ENCODE assay signal across 22 mouse cellular contexts in the genomic region with DNA sequence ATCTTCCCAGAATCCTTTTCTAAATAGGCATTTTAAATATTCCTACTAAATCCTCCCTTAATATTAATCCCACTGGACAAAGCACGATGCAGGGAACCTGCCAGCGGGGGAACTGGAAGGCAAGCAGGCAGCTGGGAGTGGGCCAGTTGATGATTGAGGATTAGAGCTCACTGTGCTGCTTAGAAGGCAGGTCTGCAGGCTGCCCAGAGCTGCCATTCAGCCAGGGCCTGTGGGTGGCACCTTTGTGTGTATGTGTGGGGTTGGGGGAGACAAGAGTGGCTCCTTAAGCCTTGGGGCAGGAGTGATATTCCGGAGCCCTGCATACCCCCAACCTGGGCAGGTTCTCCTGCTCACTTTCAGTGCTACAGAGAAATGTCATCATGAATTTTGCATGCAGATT.
A peak's percentile ranks its signal among the peaks of the same experiment; 100 is the strongest.
DNase-seq lines count a peak whose midpoint lies in the region; ATAC-seq and TF ChIP-seq lines count a peak whose summit lies in the region.
"Had no signal": no experiment of that assay in that cellular context is flagged by ENCODE, and none has a peak within 500 bp of the region (broad histone marks: within the 10 kb centered on the region; RNA-seq: fewer than 3 reads in every experiment).

No protein-coding gene starts in this region.

- no peak overlapping the region for H3K4me2 ChIP-seq in embryonic facial prominence, embryonic 14.5 days (ENCODE audit: low read depth, low read length)
- H3K4me2 ChIP-seq in midbrain, postnatal 0 days (ENCODE audit: low read depth, low read length, poor library complexity, severe bottlenecking) = no peak overlapping the region
- H3K4me2 ChIP-seq: forebrain, embryonic 15.5 days; hindbrain, embryonic 15.5 days; limb, embryonic 12.5 days; liver, embryonic 13.5 days; neural tube, embryonic 13.5 days had no signal

- H3K27ac ChIP-seq in embryonic facial prominence, embryonic 14.5 days (replicated peaks; ENCODE audit: low read depth, low read length) = no peak overlapping the region
- H3K27ac ChIP-seq in embryonic facial prominence, embryonic 10.5 days (replicated peaks) = no peak overlapping the region
- H3K27ac ChIP-seq in bone marrow, adult 2 months (ENCODE audit: control insufficient read depth, insufficient read depth, low read depth, low read length, poor library complexity) = peak overlapping the region; percentile 24; the same call in 1 of the 2 replicates
- peak overlapping the region; percentile 26; the same call in 1 of the 2 replicates for H3K27ac ChIP-seq in midbrain, postnatal 0 days (ENCODE audit: low read depth, low read length)
- H3K27ac ChIP-seq: forebrain, embryonic 15.5 days; gastrocnemius, adult 2 months; heart, adult 2 months; hindbrain, embryonic 15.5 days; layer of hippocampus, adult 2 months; left cerebral cortex, adult 2 months; limb, embryonic 12.5 days; liver, embryonic 13.5 days; neural tube, embryonic 13.5 days had no signal

- no peak overlapping the region for H3K4me3 ChIP-seq in embryonic facial prominence, embryonic 14.5 days (ENCODE audit: low read depth, low read length)
- H3K4me3 ChIP-seq in embryonic facial prominence, embryonic 10.5 days = no peak overlapping the region
- no peak overlapping the region for H3K4me3 ChIP-seq in bone marrow, adult 2 months (replicated peaks; ENCODE audit: control insufficient read depth, low read depth, low read length)
- H3K4me3 ChIP-seq in midbrain, postnatal 0 days (ENCODE audit: low read depth, low read length) = no peak overlapping the region
- H3K4me3 ChIP-seq: forebrain, embryonic 15.5 days; gastrocnemius, adult 2 months; heart, adult 2 months; hindbrain, embryonic 15.5 days; layer of hippocampus, adult 2 months; left cerebral cortex, adult 2 months; limb, embryonic 12.5 days; liver, embryonic 13.5 days; neural tube, embryonic 13.5 days had no signal

- H3K27me3 ChIP-seq in embryonic facial prominence, embryonic 14.5 days (replicated peaks; ENCODE audit: control insufficient read depth, insufficient read depth, low read length) = no peaks in the 10 kb centered on the region
- no peaks in the 10 kb centered on the region for H3K27me3 ChIP-seq in embryonic facial prominence, embryonic 10.5 days (replicated peaks; ENCODE audit: low read depth, poor library complexity, severe bottlenecking)
- no peaks in the 10 kb centered on the region for H3K27me3 ChIP-seq in midbrain, postnatal 0 days (ENCODE audit: insufficient read depth, low read length)
- H3K27me3 ChIP-seq: forebrain, embryonic 15.5 days; hindbrain, embryonic 15.5 days; limb, embryonic 12.5 days; liver, embryonic 13.5 days; neural tube, embryonic 13.5 days had no signal

- H3K9ac ChIP-seq in embryonic facial prominence, embryonic 14.5 days (ENCODE audit: low read depth, low read length) = no peak overlapping the region
- H3K9ac ChIP-seq in midbrain, postnatal 0 days (replicated peaks; ENCODE audit: low read length, poor library complexity, severe bottlenecking) = no peak overlapping the region
- H3K9ac ChIP-seq: forebrain, embryonic 15.5 days; hindbrain, embryonic 15.5 days; limb, embryonic 12.5 days; liver, embryonic 13.5 days; neural tube, embryonic 13.5 days had no signal

- no peak for TF ChIP-seq CTCF in bone marrow, adult 2 months (IDR thresholded peaks at IDR 0.05; ENCODE audit: control insufficient read depth, insufficient read depth, low read length)
- TF ChIP-seq CTCF in midbrain, postnatal 0 days (IDR thresholded peaks at IDR 0.05) = no peak

- DNase-seq in embryonic facial prominence, embryonic 14.5 days (ENCODE audit: low spot score) = no peak
- no peak for DNase-seq in embryonic facial prominence, embryonic 10.5 days (ENCODE audit: low spot score)
- peak; percentile 30 to 35 for DNase-seq in layer of hippocampus, postnatal 10 days (ENCODE audit: low spot score in 2 of 2)
- no peak for DNase-seq in layer of hippocampus, postnatal 36 days
- no peak for DNase-seq in midbrain, postnatal 0 days (ENCODE audit: low spot score)
- no peak for DNase-seq in kidney, adult 8-10 months
- DNase-seq: adrenal gland, postnatal 36 days; gastrocnemius, adult 2 months; heart, adult 2 months; heart, postnatal 14 days; kidney, postnatal 10 days; liver, embryonic 13.5 days; right cerebral cortex, postnatal 4 days; thymus, postnatal 4 days had no signal

- ATAC-seq in embryonic facial prominence, embryonic 14.5 days (ENCODE audit: low read depth) = peak; percentile 60
- ATAC-seq in midbrain, postnatal 0 days (ENCODE audit: low FRiP score) = no peak
- ATAC-seq: forebrain, embryonic 15.5 days; intestine, embryonic 16.5 days had no signal

- 55% methylated on average over 3 of the region's 3 CpGs for WGBS in embryonic facial prominence, embryonic 14.5 days
- 67% methylated on average over 3 of the region's 3 CpGs for WGBS in embryonic facial prominence, embryonic 10.5 days
- WGBS in bone marrow, adult 2 months = 86% methylated on average over 3 of the region's 3 CpGs
- 32% methylated on average over 3 of the region's 3 CpGs for WGBS in midbrain, postnatal 0 days

- no peak for TF ChIP-seq POLR2A in bone marrow, adult 2 months (IDR thresholded peaks at IDR 0.05; ENCODE audit: borderline replicate concordance, control insufficient read depth, low read depth, low read length)

- H3K4me1 ChIP-seq in embryonic facial prominence, embryonic 14.5 days (ENCODE audit: control insufficient read depth, insufficient read depth, low read length) = peaks cover 13% of the 10 kb centered on the region
- peaks cover 23% of the 10 kb centered on the region for H3K4me1 ChIP-seq in embryonic facial prominence, embryonic 10.5 days
- peaks cover 6% of the 10 kb centered on the region for H3K4me1 ChIP-seq in bone marrow, adult 2 months (ENCODE audit: control insufficient read depth, insufficient read depth, low read length)
- H3K4me1 ChIP-seq in midbrain, postnatal 0 days (ENCODE audit: insufficient read depth, low read length) = peaks cover 5% of the 10 kb centered on the region; the same call in 1 of the 2 replicates
- H3K4me1 ChIP-seq: forebrain, embryonic 15.5 days had no signal

- no peaks in the 10 kb centered on the region for H3K9me3 ChIP-seq in embryonic facial prominence, embryonic 14.5 days (ENCODE audit: control insufficient read depth, low read length)
- H3K9me3 ChIP-seq in embryonic facial prominence, embryonic 10.5 days = no peaks in the 10 kb centered on the region
- no peaks in the 10 kb centered on the region for H3K9me3 ChIP-seq in midbrain, postnatal 0 days (ENCODE audit: low read length)
- H3K9me3 ChIP-seq: forebrain, embryonic 15.5 days; hindbrain, embryonic 15.5 days; limb, embryonic 12.5 days; liver, embryonic 13.5 days; neural tube, embryonic 13.5 days had no signal

- no peaks in the 10 kb centered on the region for H3K36me3 ChIP-seq in embryonic facial prominence, embryonic 14.5 days (ENCODE audit: control insufficient read depth, insufficient read depth, low read length)
- no peaks in the 10 kb centered on the region for H3K36me3 ChIP-seq in embryonic facial prominence, embryonic 10.5 days (replicated peaks)
- peaks cover 4% of the 10 kb centered on the region; the same call in 1 of the 2 replicates for H3K36me3 ChIP-seq in midbrain, postnatal 0 days (ENCODE audit: insufficient read depth, low read length)
- H3K36me3 ChIP-seq: forebrain, embryonic 15.5 days; hindbrain, embryonic 15.5 days; limb, embryonic 12.5 days; liver, embryonic 13.5 days; neural tube, embryonic 13.5 days had no signal

Comparison
In these comparisons a context has a peak if more than half of its experiments do, and no peak if none do; other contexts are left out.
1. DNase-seq: peak in layer of hippocampus, postnatal 10 days (2 of 2); none in embryonic facial prominence, embryonic 14.5 days (single experiment), embryonic facial prominence, embryonic 10.5 days (single experiment), layer of hippocampus, postnatal 36 days (0 of 2), midbrain, postnatal 0 days (single experiment) and kidney, adult 8-10 months (0 of 2).
2. H3K27ac ChIP-seq: peak in bone marrow, adult 2 months (single experiment) and midbrain, postnatal 0 days (single experiment); none in embryonic facial prominence, embryonic 14.5 days (single experiment) and embryonic facial prominence, embryonic 10.5 days (single experiment).